Mouse (Mus musculus) heart, adult 2 months (tissue): ENCODE results near the gene Ogdhl. TPM values are rescaled to one million over a fixed set of nuclear protein-coding genes. Genes with fewer than 3 reads are reported as not detected.

ENCODE experiments used
- DNase-seq, 2 experiments: peaks; one replicate each; pipeline ENCODE4 v3.0.0; 2021
- H3K27ac ChIP-seq: fragments of 200-600 bp; 2 replicates; pipeline ENCODE4 v1.8.1; 2022
- H3K27me3 ChIP-seq: fragments of 200-500 bp; 2 replicates; pipeline ENCODE4 v1.6.1; 2012; ENCODE audit warnings: mild to moderate bottlenecking, low read length, inconsistent platforms, mixed read lengths; ENCODE audit not compliant: control insufficient read depth, insufficient read depth
- H3K36me3 ChIP-seq: fragments of 200-500 bp; 2 replicates; pipeline ENCODE4 v1.6.1; 2012; ENCODE audit warnings: low read length, inconsistent platforms; ENCODE audit not compliant: control insufficient read depth, insufficient read depth
- H3K4me1 ChIP-seq: fragments of 200-500 bp; 2 replicates; pipeline ENCODE4 v1.6.1; 2011; ENCODE audit warnings: low read length; ENCODE audit not compliant: control insufficient read depth, insufficient read depth
- H3K4me3 ChIP-seq: fragments of 200-600 bp; 2 replicates; pipeline ENCODE4 v1.8.1; 2022
- H3K79me2 ChIP-seq: fragments of 200-500 bp; replicated peaks from 2 replicates; pipeline ENCODE4 v1.6.1; 2012; ENCODE audit warnings: mild to moderate bottlenecking, inconsistent platforms, low read length, moderate library complexity, mixed read lengths; ENCODE audit not compliant: control insufficient read depth, insufficient read depth
- H3K9ac ChIP-seq: fragments of 200-500 bp; 2 replicates; pipeline ENCODE4 v1.6.1; 2012; ENCODE audit warnings: low read depth, mild to moderate bottlenecking, control low read depth, inconsistent platforms, low read length, mixed read lengths
- CTCF ChIP-seq: fragments of 200-600 bp; IDR thresholded peaks from 2 replicates; pipeline ENCODE4 v1.8.1; 2022; ENCODE audit warnings: antibody characterized with exemption, mild to moderate bottlenecking, moderate library complexity
- EP300 ChIP-seq: fragments of 200-500 bp; IDR thresholded peaks from 2 replicates; pipeline ENCODE4 v1.6.1; 2011; ENCODE audit warnings: low read depth, low read length, control low read depth; ENCODE audit not compliant: insufficient read depth
- POLR2A ChIP-seq: fragments of 200-500 bp; IDR thresholded peaks from 2 replicates; pipeline ENCODE4 v1.6.1; 2011; ENCODE audit warnings: mild to moderate bottlenecking, low read depth, low read length, control low read depth; ENCODE audit not compliant: insufficient read depth
- WGBS: fragments of 180-500 bp; shearing (Covaris S2); methylation state at CpG from one replicate; pipeline ENCODE4 v1.1.7; 2018; 5-methylcytosine and 5-hydroxymethylcytosine counted together
- intact Hi-C: fragments of 180-260 bp; cut with DNase I; formaldehyde crosslinking; loops from one replicate; pipeline ENCODE4 v1.15.1; 2025
- polyA plus RNA-seq: library from polyadenylated mRNA; depleted of rRNA; stranded (reverse); fragments of >200 nt; gene quantifications from 2 replicates; pipeline ENCODE4 v1.2.3, GENCODE M21; 2012; rRNA removed
- total RNA-seq, 2 experiments: library from RNA; stranded (reverse); gene quantifications; 2 replicates each; pipeline ENCODE4 v1.2.3; 2021

Ogdhl gene
- total and polyA plus RNA-seq, 3 experiments, result 65.0 to 110 (median 93.6) TPM

DNA sequence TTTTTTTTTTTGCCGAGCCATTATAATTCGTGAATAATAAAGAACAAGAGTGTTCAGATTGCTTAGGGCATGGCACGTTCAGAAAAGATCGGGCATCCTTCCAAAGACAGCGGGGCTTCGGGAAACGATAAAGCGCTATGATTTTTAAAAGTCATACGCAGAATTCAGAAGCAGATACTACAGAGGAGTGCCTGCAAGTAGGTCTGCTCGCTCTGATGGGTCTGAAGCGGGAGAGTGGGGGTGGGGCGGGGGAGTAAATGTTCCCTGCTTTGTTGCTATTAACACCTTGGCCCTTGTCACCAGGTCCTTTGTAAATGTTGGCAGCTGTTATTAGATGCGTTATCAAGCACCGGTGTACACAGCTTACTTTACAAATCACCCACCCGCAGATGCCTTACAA is 59.8 kb downstream of the Ogdhl start:
- Histone ChIP-seq H3K4me1 (peaks cover 2% of the 10 kb centered on the region), H3K4me3 (no peak overlapping the region), H3K27me3 (no peaks in the 10 kb centered on the region), H3K79me2 (no peaks in the 10 kb centered on the region), H3K36me3 (no peaks in the 10 kb centered on the region), H3K9ac (no peak overlapping the region), H3K27ac (no peak overlapping the region)
- no peak for TF ChIP-seq EP300
- TF ChIP-seq CTCF, result no peak
- TF ChIP-seq POLR2A, result no peak
- intact Hi-C loops, result no loop called here
- no peak for DNase-seq
- WGBS, result 26% methylated on average over 15 of the region's 15 CpGs

GRCm38 (mm10) chr14:32388196-32388595 is 66.4 kb downstream of the Ogdhl start, which contains the start of gene 1700024G13Rik:
1700024G13Rik (minus strand) TSS chr14:32388391.
- H3K9ac ChIP-seq, result no peak within 1 kb of the TSS
- no peaks in the 10 kb centered on the region for H3K4me1 ChIP-seq
- intact Hi-C loops, result no loop called here
- H3K27ac ChIP-seq, result no peak within 1 kb of the TSS
- TF ChIP-seq EP300 (no peak), POLR2A (no peak), CTCF (no peak)
- DNase-seq, result peak; percentile 39 to 43
- H3K79me2 ChIP-seq, result no peaks in the 10 kb centered on the region
- H3K27me3 ChIP-seq, result no peaks in the 10 kb centered on the region
- WGBS, result 6% methylated on average over 13 of the region's 13 CpGs
- no peaks in the 10 kb centered on the region for H3K36me3 ChIP-seq
- no peak within 1 kb of the TSS for H3K4me3 ChIP-seq

Other genes with a start within 250 kb of the Ogdhl start
- 10 to 100 TPM; 49.5 to 54.9 TPM for gene Oxnad1, start 236.6 kb upstream of the Ogdhl start, total RNA-seq
- gene Oxnad1, start 236.6 kb upstream of the Ogdhl start, polyA plus RNA-seq, result 53.9 and 92.7 TPM in 2 replicates
- gene Dph3, start 236.3 kb upstream of the Ogdhl start, total RNA-seq, result 10 to 100 TPM; 81.7 to 99.2 TPM
- 40.2 and 63.3 TPM in 2 replicates for gene Dph3, start 236.3 kb upstream of the Ogdhl start, polyA plus RNA-seq
- not detected for gene Msmb, start 180.0 kb upstream of the Ogdhl start, total RNA-seq
- gene Msmb, start 180.0 kb upstream of the Ogdhl start, polyA plus RNA-seq, result not detected in 2 replicates
- 100 to 1,000 TPM; 135 to 196 TPM for gene Ncoa4, start 162.2 kb upstream of the Ogdhl start, total RNA-seq
- 36.7 and 72.2 TPM in 2 replicates for gene Ncoa4, start 162.2 kb upstream of the Ogdhl start, polyA plus RNA-seq
- gene Timm23, start 120.1 kb upstream of the Ogdhl start, total RNA-seq, result 100 to 1,000 TPM; 206 to 234 TPM
- gene Timm23, start 120.1 kb upstream of the Ogdhl start, polyA plus RNA-seq, result 264 and 384 TPM in 2 replicates
- gene Parg, start 120.1 kb upstream of the Ogdhl start, total RNA-seq, result 10 to 100 TPM; 20.0 to 21.2 TPM
- gene Parg, start 120.1 kb upstream of the Ogdhl start, polyA plus RNA-seq, result 3.7 and 6.3 TPM in 2 replicates
- gene 1700024G13Rik, start 66.4 kb downstream of the Ogdhl start, total RNA-seq, result not detected
- 0.53 TPM in 1 of 2 replicates, not detected in the other for gene 1700024G13Rik, start 66.4 kb downstream of the Ogdhl start, polyA plus RNA-seq
- under 1 TPM in 1 of 2 experiments, not detected in 1; 0.09 TPM for gene Slc18a3, start 142.8 kb downstream of the Ogdhl start, total RNA-seq
- 0.43 and 0.47 TPM in 2 replicates for gene Slc18a3, start 142.8 kb downstream of the Ogdhl start, polyA plus RNA-seq
- not detected for gene Chat, start 144.0 kb downstream of the Ogdhl start, total RNA-seq
- gene Chat, start 144.0 kb downstream of the Ogdhl start, polyA plus RNA-seq, result 0.20 and 0.23 TPM in 2 replicates
- gene Ercc6, start 191.5 kb downstream of the Ogdhl start, total RNA-seq, result 1 to 10 TPM; 2.8 to 3.7 TPM
- gene Ercc6, start 191.5 kb downstream of the Ogdhl start, polyA plus RNA-seq, result 1.8 and 5.9 TPM in 2 replicates